Mouse (Mus musculus): ENCODE results near the gene Nr5a2. TPM values are rescaled to one million over a fixed set of nuclear protein-coding genes. Genes with fewer than 3 reads are reported as not detected.
A peak's percentile ranks its signal among the peaks of the same experiment; 100 is the strongest.

Nr5a2 gene
- total RNA-seq, 2 experiments from 2014 or later, result not detected

DNA sequence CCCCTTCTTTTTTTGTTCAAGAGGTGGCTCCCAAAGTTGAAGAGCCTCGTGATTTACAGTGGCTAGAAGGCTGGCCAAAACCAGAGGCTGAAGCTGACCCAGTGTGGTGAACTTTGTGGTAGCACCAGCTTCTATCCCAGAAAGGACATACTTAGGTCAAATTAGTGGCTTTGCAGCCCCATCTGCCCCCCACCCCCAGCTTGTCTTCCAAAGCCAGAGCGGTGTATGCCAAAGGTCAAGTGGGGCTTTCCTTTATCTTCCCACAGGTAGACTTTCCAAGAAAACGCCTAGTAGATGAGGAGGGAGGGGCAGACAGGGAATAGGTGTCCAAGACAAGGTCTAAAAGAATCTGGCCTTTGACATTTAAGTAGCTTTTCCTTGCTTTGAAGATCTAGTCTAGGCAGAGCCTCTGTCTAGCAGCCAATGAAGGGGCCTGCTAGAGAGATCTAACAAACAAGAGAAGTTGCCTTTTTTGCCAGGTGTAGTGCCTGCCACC, 9.0 kb downstream of the Nr5a2 start:
- ATAC-seq (replicated peaks; ENCODE audit: low FRiP score, low TSS enrichment, poor library complexity, severe bottlenecking), result no peak

DNA sequence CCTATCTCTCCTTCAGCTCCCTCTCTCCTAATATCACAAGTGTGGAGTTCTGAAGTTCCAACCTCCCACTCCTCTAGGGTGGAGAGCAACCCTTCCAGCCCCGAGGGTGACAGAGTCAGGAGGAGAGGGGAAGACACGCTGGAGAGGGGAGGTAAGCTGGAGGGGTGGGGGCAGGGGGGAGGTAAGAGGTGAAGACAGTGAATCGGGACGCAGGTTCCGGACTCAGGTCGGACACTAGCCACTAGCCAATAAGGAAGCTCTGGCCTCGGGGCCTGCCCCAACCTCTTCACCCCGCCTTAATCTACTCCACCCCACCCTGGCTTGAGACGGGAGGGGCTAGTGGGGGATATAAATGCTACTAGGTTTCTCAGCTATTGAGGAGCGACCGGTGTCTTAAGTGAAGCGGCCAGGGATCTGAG, 10.9 kb downstream of the Nr5a2 start:
- ATAC-seq (replicated peaks; ENCODE audit: low FRiP score, low TSS enrichment, poor library complexity, severe bottlenecking), result no peak

- 0 out of 2 replicates have a peak, but pooled peaks have one; percentile 46 for ATAC-seq (replicated peaks; ENCODE audit: low FRiP score, low TSS enrichment, poor library complexity, severe bottlenecking)
These were observed 11.6 kb downstream of the Nr5a2 start for GRCm38 (mm10) chr1:136948511-136949275.

- ATAC-seq (replicated peaks; ENCODE audit: low FRiP score, low TSS enrichment, poor library complexity, severe bottlenecking), result no peak
These were observed 12.2 kb downstream of the Nr5a2 start for GRCm38 (mm10) chr1:136948127-136948422.

- ATAC-seq (replicated peaks; ENCODE audit: low FRiP score, low TSS enrichment, poor library complexity, severe bottlenecking), result no peak
These were observed 12.7 kb downstream of the Nr5a2 start for GRCm38 (mm10) chr1:136947394-136948126.

DNA sequence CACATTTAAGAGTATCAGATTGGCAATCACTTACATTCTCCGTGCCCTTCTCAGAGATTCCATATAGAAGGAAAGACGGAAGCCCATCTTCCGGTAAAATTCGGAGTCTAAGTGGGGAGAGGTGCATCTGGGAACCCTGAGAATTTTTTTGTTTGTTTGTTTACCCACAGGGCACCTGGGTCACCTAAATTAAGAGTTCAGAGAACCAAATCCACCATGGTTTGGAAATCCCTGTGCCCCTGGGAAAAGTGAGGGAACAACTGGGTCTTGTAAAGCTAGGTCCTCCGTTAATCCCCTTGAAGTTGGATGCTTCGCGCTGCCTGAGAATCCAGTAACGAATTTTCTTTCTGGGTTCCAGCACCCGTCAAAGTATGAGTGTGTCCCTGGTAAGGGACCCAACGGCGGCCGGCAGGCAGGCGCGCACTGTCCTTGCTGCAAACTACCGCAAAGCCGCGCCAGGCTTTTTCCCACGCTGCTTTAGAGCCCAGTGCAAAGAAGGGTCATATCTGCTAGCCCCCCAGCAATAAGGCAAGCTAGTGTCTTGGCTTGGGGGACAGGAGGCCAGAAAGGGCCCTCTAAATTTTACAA, 13.3 kb downstream of the Nr5a2 start:
- no peak for ATAC-seq (replicated peaks; ENCODE audit: low FRiP score, low TSS enrichment, poor library complexity, severe bottlenecking)

- no peak for ATAC-seq (replicated peaks; ENCODE audit: low FRiP score, low TSS enrichment, poor library complexity, severe bottlenecking)
These were observed 13.8 kb downstream of the Nr5a2 start for GRCm38 (mm10) chr1:136946404-136946803.

GRCm38 (mm10) chr1:136945876-136946275, 14.4 kb downstream of the Nr5a2 start:
- no peak for ATAC-seq (replicated peaks; ENCODE audit: low FRiP score, low TSS enrichment, poor library complexity, severe bottlenecking)

- no peak for ATAC-seq (replicated peaks; ENCODE audit: low FRiP score, low TSS enrichment, poor library complexity, severe bottlenecking)
These were observed 14.8 kb downstream of the Nr5a2 start for GRCm38 (mm10) chr1:136945426-136945825.

- ATAC-seq (replicated peaks; ENCODE audit: low FRiP score, low TSS enrichment, poor library complexity, severe bottlenecking), result no peak
These were observed 19.6 kb downstream of the Nr5a2 start for GRCm38 (mm10) chr1:136940603-136941002.

- no peak for ATAC-seq (replicated peaks; ENCODE audit: low FRiP score, low TSS enrichment, poor library complexity, severe bottlenecking)
These were observed 21.0 kb downstream of the Nr5a2 start for GRCm38 (mm10) chr1:136939220-136939619.

DNA sequence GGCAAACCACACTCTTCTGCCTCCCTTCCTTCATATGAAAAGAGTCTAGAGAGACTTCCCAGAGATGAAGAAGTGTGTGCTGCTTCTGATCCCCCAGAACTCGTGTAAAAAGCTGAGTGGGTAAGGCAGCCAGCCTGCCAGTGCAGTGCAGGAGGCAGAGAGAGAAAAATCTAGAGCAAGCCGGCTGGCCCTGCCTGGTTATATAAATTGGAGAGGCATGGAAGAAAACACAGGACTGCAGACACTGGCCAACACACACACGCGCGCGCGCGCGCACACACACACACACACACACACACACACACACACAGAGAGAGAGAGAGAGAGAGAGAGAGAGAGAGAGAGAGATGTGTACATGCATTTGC, 24.3 kb downstream of the Nr5a2 start:
- ATAC-seq (replicated peaks; ENCODE audit: low FRiP score, low TSS enrichment, poor library complexity, severe bottlenecking), result no peak

DNA sequence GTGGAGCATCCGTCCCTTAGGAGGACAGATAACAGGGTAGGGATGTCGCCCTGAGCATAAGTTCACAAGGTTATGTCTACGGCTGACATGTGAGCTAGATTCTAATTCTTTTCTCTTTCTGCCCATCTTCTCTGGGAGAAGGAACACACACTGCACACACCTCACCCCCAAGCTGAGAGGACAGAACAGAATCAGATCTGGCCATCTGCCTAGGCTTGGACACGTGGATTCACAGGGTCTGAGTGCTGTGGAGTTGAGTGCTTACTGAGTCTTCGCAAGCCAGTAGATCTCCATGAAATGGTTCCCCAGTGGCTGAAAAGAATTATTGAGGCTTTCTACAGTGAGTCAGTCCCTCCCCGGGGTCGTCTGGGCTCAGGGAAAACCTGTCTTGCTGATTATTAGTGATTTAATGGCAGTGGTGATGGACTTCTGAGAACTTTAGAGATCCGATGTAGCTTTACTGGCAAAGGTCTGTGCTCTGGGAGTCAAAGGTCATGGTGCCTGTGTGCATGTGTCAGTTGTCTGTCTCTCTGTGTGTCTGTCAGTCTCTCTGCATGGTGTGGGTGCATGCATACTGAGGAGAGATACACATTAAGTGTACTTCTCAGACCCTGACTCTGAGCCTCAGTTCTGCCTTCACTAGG, 24.8 kb downstream of the Nr5a2 start:
- ATAC-seq (replicated peaks; ENCODE audit: low FRiP score, low TSS enrichment, poor library complexity, severe bottlenecking), result no peak

DNA sequence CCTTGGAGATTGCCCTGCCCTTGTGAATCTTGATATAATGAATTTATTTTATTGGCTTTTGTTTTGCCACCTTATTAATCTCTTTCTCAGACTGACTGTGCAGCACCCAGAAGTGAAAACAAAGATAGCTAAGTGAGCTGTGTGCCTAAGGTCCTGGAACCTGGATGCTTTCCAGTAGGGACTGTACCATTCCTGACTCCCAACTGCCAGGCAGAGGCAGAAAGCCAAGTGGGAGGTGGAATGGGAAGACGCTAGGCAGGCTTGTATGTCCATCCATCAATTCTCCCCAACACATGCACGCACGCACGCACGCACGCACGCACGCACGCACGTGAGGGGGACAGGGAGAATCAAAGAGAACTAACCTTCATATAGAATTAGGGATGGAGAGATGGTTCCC, 26.2 kb downstream of the Nr5a2 start:
- no peak for ATAC-seq (replicated peaks; ENCODE audit: low FRiP score, low TSS enrichment, poor library complexity, severe bottlenecking)

DNA sequence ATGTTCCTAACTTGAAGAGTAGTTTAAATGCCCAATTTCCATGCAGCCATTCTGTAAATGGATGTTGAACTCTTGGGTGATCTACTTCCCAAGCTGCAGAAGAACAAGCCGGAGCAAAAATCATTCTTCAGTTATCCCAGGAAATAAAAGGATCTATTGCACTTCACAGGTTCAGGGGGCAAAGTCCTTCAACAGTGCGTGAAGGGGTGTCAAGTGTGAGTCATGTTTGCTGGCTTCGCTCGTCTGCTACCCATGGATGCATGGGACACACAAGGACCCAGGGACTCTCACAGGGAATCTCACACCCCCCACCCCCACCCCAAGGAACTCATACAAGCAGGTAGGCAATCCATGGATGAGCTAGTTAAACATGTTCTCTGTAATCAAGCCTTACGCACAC, 29.2 kb downstream of the Nr5a2 start:
- no peak for ATAC-seq (replicated peaks; ENCODE audit: low FRiP score, low TSS enrichment, poor library complexity, severe bottlenecking)

DNA sequence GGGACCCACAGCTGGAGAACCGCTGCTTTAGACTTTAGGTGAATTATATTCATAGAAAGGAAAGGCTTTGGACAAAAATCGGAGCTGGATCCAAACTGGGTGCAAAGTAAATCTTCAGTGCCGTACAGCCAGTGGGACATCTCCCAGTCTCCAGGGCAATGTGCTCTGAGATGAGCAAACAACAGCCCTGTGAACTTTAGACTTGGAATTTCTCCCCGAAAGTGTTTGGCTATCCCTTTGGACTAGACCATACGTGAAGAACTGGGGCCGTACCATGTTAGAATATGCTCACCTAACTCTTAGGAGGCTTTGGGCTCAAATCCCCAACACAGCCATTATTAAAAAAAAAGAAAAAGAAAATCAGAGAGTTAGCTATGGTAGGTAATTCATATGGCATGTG, 30.5 kb downstream of the Nr5a2 start:
- no peak for ATAC-seq (replicated peaks; ENCODE audit: low FRiP score, low TSS enrichment, poor library complexity, severe bottlenecking)

DNA sequence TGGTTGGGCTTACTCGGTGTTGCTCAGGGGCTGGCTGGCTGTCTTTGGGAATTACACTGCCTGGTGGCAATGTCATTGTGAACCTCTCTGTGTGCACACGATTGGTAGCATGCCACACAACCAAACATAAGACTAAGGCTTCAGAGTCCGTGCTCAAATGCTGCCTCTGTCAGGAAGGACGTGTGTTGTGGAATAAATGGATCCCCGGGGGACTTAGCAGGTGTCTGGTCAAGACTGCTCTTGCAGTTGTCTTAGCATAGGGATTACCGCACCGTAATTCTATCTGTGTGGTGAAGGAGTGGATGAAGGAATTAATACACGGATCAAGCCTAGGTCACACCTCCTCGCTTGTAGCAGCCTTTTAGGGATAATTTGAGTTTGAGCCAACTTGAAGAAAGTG, 32.8 kb downstream of the Nr5a2 start:
- ATAC-seq (replicated peaks; ENCODE audit: low FRiP score, low TSS enrichment, poor library complexity, severe bottlenecking), result no peak

DNA sequence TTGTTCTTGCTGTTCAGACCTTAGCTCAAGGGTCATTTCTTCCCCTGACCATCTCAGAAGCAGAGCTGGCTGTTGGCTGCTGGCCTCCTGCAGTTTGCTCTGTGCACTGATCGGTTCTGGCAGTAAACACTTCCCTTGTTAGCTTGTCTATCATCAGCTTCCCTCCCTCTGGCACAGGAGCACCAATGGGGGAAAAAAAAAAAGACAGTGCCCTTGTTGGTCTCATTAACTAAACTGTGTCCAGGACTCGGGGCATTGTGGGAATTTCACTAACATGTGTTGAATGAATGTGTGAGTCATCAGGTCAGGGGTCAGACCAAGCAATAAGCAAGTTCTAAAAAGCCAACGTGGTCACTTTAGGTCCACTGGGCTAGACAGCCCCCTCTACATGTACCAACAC, 34.2 kb downstream of the Nr5a2 start:
- ATAC-seq (replicated peaks; ENCODE audit: low FRiP score, low TSS enrichment, poor library complexity, severe bottlenecking), result no peak

- no peak for ATAC-seq (replicated peaks; ENCODE audit: low FRiP score, low TSS enrichment, poor library complexity, severe bottlenecking)
These were observed 40.2 kb downstream of the Nr5a2 start for GRCm38 (mm10) chr1:136920089-136920488.

DNA sequence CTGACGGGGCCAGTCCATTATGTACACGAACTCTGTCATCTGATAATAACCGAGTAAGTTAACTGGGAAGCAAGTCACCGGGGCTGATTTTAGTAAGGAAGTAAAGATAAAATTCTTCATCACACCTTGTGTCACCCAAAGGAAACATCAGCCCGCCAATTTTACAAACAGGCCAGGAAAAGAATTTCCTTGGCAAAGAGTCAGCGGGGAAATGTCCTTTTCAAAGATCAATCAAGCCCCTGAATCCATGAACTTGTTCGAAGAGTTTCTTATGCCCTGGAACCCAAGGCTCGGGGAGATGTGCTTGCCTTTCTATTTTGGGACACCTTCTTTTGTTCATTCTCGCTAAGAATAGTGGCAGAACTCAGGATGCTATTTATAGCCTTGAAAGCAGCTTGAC, 41.5 kb downstream of the Nr5a2 start:
- no peak for ATAC-seq (replicated peaks; ENCODE audit: low FRiP score, low TSS enrichment, poor library complexity, severe bottlenecking)
